Mouse (Mus musculus) hindbrain, embryonic 12.5 days (tissue): ENCODE measurements around the gene Upp2. TPM values are rescaled to one million over a fixed set of nuclear protein-coding genes. Genes with fewer than 3 reads are reported as not detected.
A peak's percentile ranks its signal among the peaks of the same experiment; 100 is the strongest.

Source experiments
- ATAC-seq: fragments of 200-750 bp; cut with Nextera tagmentation; 2 replicates; pipeline ENCODE4 v1.8.0; 2017; ENCODE audit warnings: moderate TSS enrichment; ENCODE audit not compliant: low FRiP score
- H3K27ac ChIP-seq: fragments of 300-500 bp; sonication (generic); 2 replicates; pipeline ENCODE4 v1.5.1; 2016; ENCODE audit warnings: mild to moderate bottlenecking
- H3K27me3 ChIP-seq: fragments of 300-500 bp; sonication (generic); 2 replicates; pipeline ENCODE4 v1.6.1; 2016; ENCODE audit warnings: mild to moderate bottlenecking
- H3K36me3 ChIP-seq: fragments of 300-500 bp; sonication (generic); 2 replicates; pipeline ENCODE4 v1.6.1; 2016; ENCODE audit warnings: mild to moderate bottlenecking
- H3K4me1 ChIP-seq: fragments of 300-500 bp; sonication (generic); 2 replicates; pipeline ENCODE4 v1.6.1; 2016
- H3K4me2 ChIP-seq: fragments of 300-500 bp; sonication (generic); replicated peaks from 2 replicates; pipeline ENCODE4 v1.6.1; 2016; ENCODE audit warnings: mild to moderate bottlenecking
- H3K4me3 ChIP-seq: fragments of 300-500 bp; sonication (generic); 2 replicates; pipeline ENCODE4 v1.5.1; 2016; ENCODE audit warnings: mild to moderate bottlenecking
- H3K9ac ChIP-seq: fragments of 300-500 bp; sonication (generic); 2 replicates; pipeline ENCODE4 v1.6.1; 2016; ENCODE audit warnings: mild to moderate bottlenecking, moderate library complexity
- H3K9me3 ChIP-seq: fragments of 300-500 bp; sonication (generic); replicated peaks from 2 replicates; pipeline ENCODE4 v1.6.1; 2016; ENCODE audit warnings: mild to moderate bottlenecking
- WGBS: fragments of 180-500 bp; shearing (Covaris S2); methylation state at CpG from one replicate; pipeline ENCODE4 v1.1.7; 2016; 5-methylcytosine and 5-hydroxymethylcytosine counted together
- polyA plus RNA-seq: library from polyadenylated mRNA; unstranded; fragments of >200 nt; fragmentation: Nextera tagmentation; extraction: Ambion mirVana; gene quantifications from 2 replicates; pipeline ENCODE4 v1.2.1, GENCODE M21; 2016

Gene Upp2
- polyA plus RNA-seq, 1 experiment from 2014 or later, result 8.5 TPM

DNA sequence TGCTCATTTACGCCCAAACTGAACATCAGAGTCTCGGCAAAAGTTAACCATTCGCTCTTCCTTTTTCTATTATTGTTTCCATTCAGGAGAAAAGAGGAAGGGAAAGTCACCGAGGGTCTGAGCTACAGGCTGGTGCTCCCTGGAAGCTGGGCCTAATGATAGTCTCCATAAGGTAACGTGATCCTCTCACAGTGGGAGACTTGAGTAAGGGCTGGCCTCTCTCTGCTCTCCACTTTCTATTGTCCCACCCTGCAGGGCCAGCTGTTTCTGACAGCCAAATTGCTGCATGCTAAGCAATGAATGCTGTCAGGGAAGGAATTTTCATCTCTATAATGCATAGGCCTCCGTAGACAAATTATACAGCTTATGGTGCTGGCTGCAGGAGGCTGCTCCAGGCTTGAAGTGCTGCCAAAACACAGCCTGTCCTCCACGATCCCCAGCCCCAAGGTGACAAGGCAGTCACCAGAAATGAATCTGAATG, 33.5 kb upstream of the Upp2 start:
- Histone ChIP-seq H3K4me2 (0 out of 2 replicates have a peak overlapping the region, but pooled peaks have one; percentile 6), H3K36me3 (peaks cover 3% of the 10 kb centered on the region; the same call in 1 of the 2 replicates), H3K4me1 (peaks cover 49% of the 10 kb centered on the region), H3K27ac (peak overlapping the region; percentile 68), H3K4me3 (no peak overlapping the region), H3K9me3 (no peaks in the 10 kb centered on the region), H3K9ac (no peak overlapping the region), H3K27me3 (no peaks in the 10 kb centered on the region)
- 11% methylated on average over 7 of the region's 7 CpGs for WGBS
- ATAC-seq, result peak; percentile 74

DNA sequence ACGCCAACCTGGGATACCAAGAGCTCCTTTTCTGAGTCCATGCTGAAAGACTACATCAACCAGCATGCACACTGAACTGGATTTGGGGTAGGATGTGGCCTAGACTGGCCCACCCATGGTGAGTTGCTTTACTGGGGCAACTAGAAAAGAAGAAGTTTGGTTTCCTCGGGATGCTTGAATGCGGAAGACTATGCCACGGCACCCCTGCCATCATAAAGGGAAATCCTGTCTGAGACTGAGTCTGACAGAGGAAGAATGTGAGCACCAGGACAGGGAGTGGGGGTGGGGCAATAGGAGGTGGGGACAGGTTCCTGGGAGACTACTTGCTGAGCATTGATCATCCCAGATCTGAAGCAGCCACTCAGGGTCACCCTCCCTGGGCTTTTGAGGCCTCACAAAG, 32.7 kb upstream of the Upp2 start:
- Histone ChIP-seq H3K27me3 (no peaks in the 10 kb centered on the region), H3K4me3 (no peak overlapping the region), H3K9me3 (no peaks in the 10 kb centered on the region), H3K4me2 (no peak overlapping the region), H3K4me1 (peaks cover 47% of the 10 kb centered on the region), H3K9ac (no peak overlapping the region), H3K36me3 (peaks cover 3% of the 10 kb centered on the region; the same call in 1 of the 2 replicates), H3K27ac (peak overlapping the region; percentile 68; the same call in 1 of the 2 replicates)
- no peak for ATAC-seq
- 71% methylated on average over 4 of the region's 4 CpGs for WGBS

DNA sequence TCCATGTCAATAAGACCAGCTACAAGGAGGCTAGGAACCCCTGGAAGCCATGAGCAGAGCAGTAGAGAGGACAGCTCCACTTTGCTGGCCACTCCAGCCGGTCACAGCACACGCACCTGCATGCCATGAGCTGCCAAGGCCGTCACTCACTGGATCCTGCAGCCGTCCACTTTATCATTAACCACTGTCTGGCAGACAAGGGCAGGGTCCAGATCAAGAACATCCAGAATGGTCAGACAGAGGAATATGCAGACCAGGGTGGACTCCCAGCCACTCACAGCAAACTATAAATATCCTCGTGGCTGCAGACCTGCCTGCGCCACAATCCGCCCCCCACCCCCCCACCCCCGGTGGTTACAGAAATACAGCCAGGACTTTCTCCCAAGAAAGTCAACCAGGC, 31.9 kb upstream of the Upp2 start:
- H3K4me3 ChIP-seq, result no peak overlapping the region
- ATAC-seq, result no peak
- no peaks in the 10 kb centered on the region for H3K9me3 ChIP-seq
- no peak overlapping the region for H3K27ac ChIP-seq
- H3K9ac ChIP-seq, result no peak overlapping the region
- H3K27me3 ChIP-seq, result no peaks in the 10 kb centered on the region
- peaks cover 38% of the 10 kb centered on the region for H3K4me1 ChIP-seq
- peaks cover 3% of the 10 kb centered on the region; the same call in 1 of the 2 replicates for H3K36me3 ChIP-seq
- H3K4me2 ChIP-seq, result no peak overlapping the region
- WGBS, result 82% methylated on average over 8 of the region's 8 CpGs

DNA sequence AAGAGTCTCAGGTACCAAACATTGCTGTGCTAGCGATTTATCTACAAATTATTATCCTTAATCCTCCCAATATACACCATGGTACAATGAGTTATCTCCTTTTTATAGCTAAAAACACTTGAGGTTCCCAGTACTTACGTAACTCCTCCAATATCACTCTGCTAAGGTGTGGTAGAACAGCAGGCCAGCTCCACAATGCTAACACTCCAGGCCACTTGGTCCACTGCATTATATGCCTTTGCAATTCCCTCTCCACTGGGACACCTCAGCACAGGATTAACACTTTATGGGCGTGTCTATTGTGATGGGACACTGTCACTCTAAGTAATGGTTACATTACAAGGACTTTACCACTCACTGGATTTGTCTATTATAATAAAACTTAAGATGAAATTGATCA, 30.3 kb upstream of the Upp2 start:
- 95% methylated on average over 3 of the region's 3 CpGs for WGBS
- H3K9ac ChIP-seq, result no peak overlapping the region

DNA sequence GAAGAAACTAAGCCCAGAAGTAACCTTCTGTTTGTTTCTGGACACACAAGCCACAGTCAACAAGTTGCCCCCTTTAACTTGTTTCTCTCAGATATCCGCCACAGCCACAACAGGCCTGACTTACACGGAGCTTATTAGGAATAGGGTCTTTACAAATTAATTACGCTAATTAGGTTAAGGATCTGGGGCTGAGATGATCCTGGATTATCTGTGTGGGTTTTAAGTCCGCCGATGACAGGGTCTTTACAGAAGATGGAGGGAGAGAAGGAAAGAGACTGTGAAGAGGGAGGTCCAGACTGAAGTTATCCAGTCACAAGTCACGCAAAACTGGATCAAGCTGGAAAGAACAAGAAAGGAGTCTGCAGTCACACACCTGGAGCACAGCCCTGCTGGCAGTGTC, 28.9 kb upstream of the Upp2 start:
- H3K4me1 ChIP-seq, result peaks cover 19% of the 10 kb centered on the region
- H3K4me2 ChIP-seq, result no peak overlapping the region
- ATAC-seq, result no peak
- no peaks in the 10 kb centered on the region for H3K27me3 ChIP-seq
- no peak overlapping the region for H3K4me3 ChIP-seq
- H3K36me3 ChIP-seq, result peaks cover 3% of the 10 kb centered on the region; the same call in 1 of the 2 replicates
- no peak overlapping the region for H3K27ac ChIP-seq
- H3K9me3 ChIP-seq, result no peaks in the 10 kb centered on the region
- 92% methylated on average over 6 of the region's 6 CpGs for WGBS
- H3K9ac ChIP-seq, result no peak overlapping the region

More for the DNA sequence above, 30.3 kb upstream of the Upp2 start:
- no peak overlapping the region for H3K4me2 ChIP-seq
- no peaks in the 10 kb centered on the region for H3K27me3 ChIP-seq
- H3K27ac ChIP-seq, result no peak overlapping the region
- H3K4me1 ChIP-seq, result peaks cover 31% of the 10 kb centered on the region
- H3K4me3 ChIP-seq, result no peak overlapping the region
- no peaks in the 10 kb centered on the region for H3K9me3 ChIP-seq
- peaks cover 3% of the 10 kb centered on the region; the same call in 1 of the 2 replicates for H3K36me3 ChIP-seq
- ATAC-seq, result no peak

DNA sequence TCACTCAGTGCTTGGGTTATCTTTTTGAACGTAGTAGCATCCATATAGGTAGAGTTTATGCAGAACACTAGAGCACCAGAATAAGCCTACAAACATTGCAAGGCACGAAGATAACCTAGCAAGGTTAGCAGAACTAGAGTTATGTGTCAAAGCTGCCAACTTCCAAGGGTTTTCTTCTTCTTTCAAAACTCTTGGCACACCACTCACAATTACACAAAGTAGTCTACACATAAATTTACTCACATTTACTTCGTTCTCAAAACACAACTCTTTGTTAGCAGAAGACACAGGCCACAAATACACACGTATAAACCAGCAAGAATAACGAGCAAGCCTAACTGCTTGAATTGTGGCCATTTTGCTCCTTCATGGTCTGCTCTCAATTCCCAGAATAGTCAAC, 23.8 kb upstream of the Upp2 start:
- no peak overlapping the region for H3K9ac ChIP-seq

DNA sequence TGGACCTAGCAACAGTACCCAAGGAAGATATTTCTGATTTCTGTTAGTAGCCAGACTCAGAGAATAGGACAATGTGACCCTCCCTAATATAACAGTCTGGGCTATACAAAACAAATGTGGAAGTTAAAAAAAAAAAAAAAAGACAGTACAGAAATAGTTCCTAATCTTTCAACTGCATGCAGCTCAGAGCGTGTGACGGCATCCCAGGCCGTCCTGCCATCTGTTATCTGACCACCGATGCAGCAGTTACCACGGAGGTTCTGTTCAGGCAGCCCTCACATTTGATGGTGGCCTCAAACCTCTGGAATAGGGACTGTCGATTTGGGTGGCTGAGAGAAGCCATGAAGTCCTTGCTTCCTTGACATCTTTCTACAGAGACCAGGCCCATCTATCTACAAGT, 22.7 kb upstream of the Upp2 start:
- no peak overlapping the region for H3K4me2 ChIP-seq
- H3K4me1 ChIP-seq, result peaks cover 3% of the 10 kb centered on the region
- no peaks in the 10 kb centered on the region for H3K9me3 ChIP-seq
- no peak for ATAC-seq
- H3K4me3 ChIP-seq, result no peak overlapping the region
- no peak overlapping the region for H3K9ac ChIP-seq
- 93% methylated on average over 6 of the region's 6 CpGs for WGBS
- H3K27ac ChIP-seq, result no peak overlapping the region
- H3K27me3 ChIP-seq, result no peaks in the 10 kb centered on the region
- no peaks in the 10 kb centered on the region for H3K36me3 ChIP-seq

More for the DNA sequence above, 23.8 kb upstream of the Upp2 start:
- no peak overlapping the region for H3K4me2 ChIP-seq
- H3K27me3 ChIP-seq, result no peaks in the 10 kb centered on the region
- WGBS, result 91% methylated on average over 5 of the region's 5 CpGs
- no peak overlapping the region for H3K4me3 ChIP-seq
- no peak overlapping the region for H3K27ac ChIP-seq
- peaks cover 2% of the 10 kb centered on the region; the same call in 1 of the 2 replicates for H3K4me1 ChIP-seq
- no peaks in the 10 kb centered on the region for H3K36me3 ChIP-seq
- ATAC-seq, result no peak
- no peaks in the 10 kb centered on the region for H3K9me3 ChIP-seq

DNA sequence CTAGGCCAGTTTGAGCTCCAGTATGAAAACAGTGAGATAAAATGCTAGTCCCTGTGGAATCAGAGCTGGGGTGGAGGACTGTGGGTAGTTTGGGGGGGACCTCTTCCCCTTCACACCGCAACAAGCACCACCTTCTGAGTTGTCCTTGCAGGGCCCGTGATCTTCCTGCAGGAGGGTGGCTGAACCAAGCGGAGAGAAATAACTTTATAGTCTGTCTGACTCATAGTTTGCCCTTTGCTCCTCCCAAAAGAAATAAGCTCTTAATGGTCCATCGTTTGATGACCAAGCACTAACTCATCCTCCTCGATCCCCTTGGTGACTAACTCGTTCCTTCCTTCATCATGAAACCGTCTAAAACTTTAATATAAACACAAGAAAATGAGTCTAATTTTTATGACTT, 20.8 kb upstream of the Upp2 start:
- Histone ChIP-seq H3K9me3 (no peaks in the 10 kb centered on the region), H3K9ac (no peak overlapping the region), H3K4me3 (no peak overlapping the region), H3K4me2 (no peak overlapping the region), H3K36me3 (no peaks in the 10 kb centered on the region), H3K4me1 (peaks cover 20% of the 10 kb centered on the region), H3K27ac (no peak overlapping the region), H3K27me3 (no peaks in the 10 kb centered on the region)
- 91% methylated on average over 7 of the region's 7 CpGs for WGBS
- ATAC-seq, result no peak

DNA sequence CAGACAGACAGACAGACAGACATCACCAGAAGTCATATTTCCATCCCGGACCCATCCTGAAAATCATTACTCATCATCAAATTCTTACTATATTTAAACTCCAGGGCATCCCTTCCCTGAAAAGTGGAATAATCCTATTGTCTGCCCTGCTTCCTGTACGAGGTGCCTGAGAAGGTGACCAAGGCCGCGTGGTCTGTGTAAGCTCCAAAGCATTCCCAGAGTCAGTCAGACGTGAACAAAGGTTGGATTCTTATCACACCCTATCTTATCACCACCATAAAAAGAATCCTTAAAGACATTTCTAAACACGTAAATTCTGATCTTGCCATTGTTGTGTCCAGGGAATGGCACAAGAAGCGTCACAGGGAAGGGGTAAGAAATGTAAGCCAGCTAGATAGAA, 18.2 kb upstream of the Upp2 start:
- 85% methylated on average over 7 of the region's 7 CpGs for WGBS
- peaks cover 33% of the 10 kb centered on the region for H3K4me1 ChIP-seq
- H3K4me2 ChIP-seq, result no peak overlapping the region
- H3K9me3 ChIP-seq, result no peaks in the 10 kb centered on the region
- no peak overlapping the region for H3K27ac ChIP-seq
- no peaks in the 10 kb centered on the region for H3K36me3 ChIP-seq
- no peak overlapping the region for H3K4me3 ChIP-seq
- no peak for ATAC-seq
- no peaks in the 10 kb centered on the region for H3K27me3 ChIP-seq
- no peak overlapping the region for H3K9ac ChIP-seq

DNA sequence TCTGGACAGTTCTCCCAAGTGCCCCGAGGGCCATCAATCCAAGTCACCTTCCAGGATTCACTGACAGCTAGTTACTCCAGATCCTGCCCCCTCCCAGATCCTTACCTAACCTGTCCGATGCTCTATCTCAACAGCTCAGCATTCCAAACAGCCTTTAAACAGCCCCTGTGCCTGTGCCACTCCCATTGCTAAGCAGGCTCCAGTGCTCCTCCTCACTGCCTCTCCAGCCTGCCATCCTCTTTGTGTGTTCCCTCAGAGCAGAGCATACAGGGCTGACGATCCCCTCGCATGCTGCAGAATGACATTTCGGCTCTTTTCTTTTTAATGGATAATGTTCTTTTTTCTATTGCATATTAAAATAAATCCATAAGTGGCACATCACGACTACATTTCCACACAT, 17.1 kb upstream of the Upp2 start:
- Histone ChIP-seq H3K4me2 (no peak overlapping the region), H3K36me3 (no peaks in the 10 kb centered on the region), H3K9me3 (no peaks in the 10 kb centered on the region), H3K27me3 (no peaks in the 10 kb centered on the region), H3K9ac (no peak overlapping the region), H3K27ac (no peak overlapping the region), H3K4me1 (peaks cover 36% of the 10 kb centered on the region), H3K4me3 (no peak overlapping the region)
- 57% methylated on average over 6 of the region's 6 CpGs for WGBS
- 0 out of 2 replicates have a peak, but pooled peaks have one; percentile 35 for ATAC-seq

DNA sequence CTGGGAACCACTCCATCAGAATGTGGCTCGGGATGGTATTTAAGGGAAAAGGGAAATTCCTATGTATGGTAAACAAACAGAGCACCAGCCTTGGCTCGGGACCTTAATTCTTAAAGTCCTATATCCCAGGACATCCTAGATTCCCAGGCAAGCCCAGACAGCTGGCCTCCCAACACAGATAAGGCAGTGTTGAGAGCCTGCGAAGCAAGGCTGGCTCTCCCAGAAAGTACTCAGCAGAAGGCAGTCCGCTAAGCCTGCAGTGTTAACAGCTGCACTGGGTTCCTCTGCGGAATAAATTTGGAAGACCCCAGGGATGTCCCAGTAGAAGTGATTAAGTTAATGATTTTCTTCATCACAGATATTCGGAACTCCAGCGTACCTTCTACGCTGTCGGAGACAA, 16.6 kb upstream of the Upp2 start:
- Histone ChIP-seq H3K36me3 (no peaks in the 10 kb centered on the region), H3K27ac (no peak overlapping the region), H3K9ac (no peak overlapping the region), H3K4me3 (no peak overlapping the region), H3K27me3 (no peaks in the 10 kb centered on the region), H3K9me3 (no peaks in the 10 kb centered on the region), H3K4me2 (no peak overlapping the region), H3K4me1 (peaks cover 36% of the 10 kb centered on the region)
- WGBS, result 49% methylated on average over 9 of the region's 9 CpGs
- ATAC-seq, result 0 out of 2 replicates have a peak, but pooled peaks have one; percentile 30

DNA sequence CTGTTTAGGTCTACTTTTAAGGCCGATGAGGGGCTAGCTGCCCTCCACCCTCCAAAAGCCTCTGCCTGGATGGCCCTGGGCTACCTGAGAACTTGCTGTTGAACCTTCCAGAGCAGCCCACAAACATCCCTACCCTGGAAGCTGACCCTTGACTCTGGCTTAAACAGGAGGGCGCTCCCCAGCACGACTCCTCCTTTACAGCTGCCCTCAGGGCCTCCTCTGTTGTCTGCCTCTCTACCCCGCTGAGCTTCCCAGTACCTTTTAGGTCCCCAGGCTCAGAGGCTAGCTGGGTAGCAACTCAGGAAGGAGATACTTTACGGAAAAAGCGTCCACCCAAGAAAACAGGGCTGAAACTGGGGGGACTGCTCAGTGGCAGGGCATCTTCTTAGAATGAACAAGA, 15.2 kb upstream of the Upp2 start:
- no peak for ATAC-seq
- Histone ChIP-seq H3K27ac (no peak overlapping the region), H3K4me2 (no peak overlapping the region), H3K27me3 (no peaks in the 10 kb centered on the region), H3K4me3 (no peak overlapping the region), H3K4me1 (peaks cover 36% of the 10 kb centered on the region), H3K36me3 (no peaks in the 10 kb centered on the region), H3K9ac (no peak overlapping the region), H3K9me3 (no peaks in the 10 kb centered on the region)
- 14% methylated on average over 6 of the region's 6 CpGs for WGBS

DNA sequence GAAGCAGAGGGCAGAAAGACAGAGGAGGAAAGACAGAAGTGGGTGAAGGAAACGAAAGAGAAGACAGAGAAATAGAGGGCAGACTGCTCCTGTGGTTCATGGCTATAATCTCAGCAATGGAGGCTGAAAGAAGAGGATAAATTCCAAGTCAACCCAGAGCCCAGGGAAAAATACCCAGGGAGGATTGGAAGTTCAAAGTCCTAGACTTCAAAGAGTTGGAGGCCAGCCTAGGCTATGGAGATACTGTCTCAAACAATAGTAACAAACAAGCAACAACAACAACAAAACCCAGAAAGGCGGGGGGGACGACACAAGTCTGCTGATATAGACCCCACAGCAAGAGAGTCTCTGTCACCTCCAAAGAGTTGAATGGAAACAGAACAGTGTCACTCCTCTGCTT, 14.8 kb upstream of the Upp2 start:
- ATAC-seq, result no peak
- 39% methylated on average over 3 of the region's 3 CpGs for WGBS

More for the DNA sequence above, 14.8 kb upstream of the Upp2 start:
- Histone ChIP-seq H3K9me3 (no peaks in the 10 kb centered on the region), H3K4me2 (no peak overlapping the region), H3K36me3 (no peaks in the 10 kb centered on the region), H3K9ac (no peak overlapping the region), H3K4me1 (peaks cover 34% of the 10 kb centered on the region), H3K27me3 (no peaks in the 10 kb centered on the region), H3K4me3 (no peak overlapping the region), H3K27ac (no peak overlapping the region)
